Mouse (Mus musculus) heart, embryonic 12.5 days (tissue): ENCODE measurements around the gene Uqcr10. TPM values are rescaled to one million over a fixed set of nuclear protein-coding genes. Genes with fewer than 3 reads are reported as not detected.
A peak's percentile ranks its signal among the peaks of the same experiment; 100 is the strongest.

Experiments used
- ATAC-seq: fragments of 200-750 bp; cut with Nextera tagmentation; 2 replicates; pipeline ENCODE4 v1.8.0; 2017; ENCODE audit warnings: moderate TSS enrichment, moderate library complexity; ENCODE audit not compliant: insufficient number of reproducible peaks, low FRiP score
- H3K27ac ChIP-seq: fragments of 300-500 bp; sonication (generic); 2 replicates; pipeline ENCODE4 v1.5.1; 2016; ENCODE audit warnings: mild to moderate bottlenecking, moderate library complexity; ENCODE audit not compliant: poor library complexity, severe bottlenecking
- H3K27me3 ChIP-seq: fragments of 300-500 bp; sonication (generic); replicated peaks from 2 replicates; pipeline ENCODE4 v1.6.1; 2016; ENCODE audit warnings: mild to moderate bottlenecking, moderate library complexity
- H3K36me3 ChIP-seq: fragments of 300-500 bp; sonication (generic); 2 replicates; pipeline ENCODE4 v1.6.1; 2016; ENCODE audit warnings: mild to moderate bottlenecking, moderate library complexity
- H3K4me1 ChIP-seq: fragments of 300-500 bp; sonication (generic); replicated peaks from 2 replicates; pipeline ENCODE4 v1.6.1; 2016; ENCODE audit warnings: mild to moderate bottlenecking
- H3K4me2 ChIP-seq: fragments of 300-500 bp; sonication (generic); 2 replicates; pipeline ENCODE4 v1.6.1; 2016; ENCODE audit warnings: mild to moderate bottlenecking, moderate library complexity
- H3K4me3 ChIP-seq: fragments of 300-500 bp; sonication (generic); 2 replicates; pipeline ENCODE4 v1.5.1; 2016; ENCODE audit warnings: mild to moderate bottlenecking
- H3K9ac ChIP-seq: fragments of 300-500 bp; sonication (generic); 2 replicates; pipeline ENCODE4 v1.6.1; 2016; ENCODE audit warnings: mild to moderate bottlenecking, moderate library complexity
- H3K9me3 ChIP-seq: fragments of 300-500 bp; sonication (generic); replicated peaks from 2 replicates; pipeline ENCODE4 v1.6.1; 2016; ENCODE audit warnings: mild to moderate bottlenecking, moderate library complexity
- WGBS: fragments of 180-500 bp; shearing (Covaris S2); methylation state at CpG from one replicate; pipeline ENCODE4 v1.1.7; 2016; 5-methylcytosine and 5-hydroxymethylcytosine counted together
- polyA plus RNA-seq: library from polyadenylated mRNA; unstranded; fragments of >200 nt; fragmentation: Nextera tagmentation; extraction: Ambion mirVana; gene quantifications from 2 replicates; pipeline ENCODE4 v1.2.1, GENCODE M21; 2016

Gene Uqcr10
- polyA plus RNA-seq, 1 experiment from 2014 or later, result 1,621 TPM

- no peak for ATAC-seq
- 55% methylated on average over 11 of the region's 11 CpGs for WGBS
- no peaks in the 10 kb centered on the region for H3K27me3 ChIP-seq
- H3K4me1 ChIP-seq, result no peaks in the 10 kb centered on the region
- no peak overlapping the region for H3K27ac ChIP-seq
- H3K4me2 ChIP-seq, result no peak overlapping the region
- no peak overlapping the region for H3K4me3 ChIP-seq
- H3K9me3 ChIP-seq, result no peaks in the 10 kb centered on the region
- H3K36me3 ChIP-seq, result peaks cover 9% of the 10 kb centered on the region; the same call in 1 of the 2 replicates
- no peak overlapping the region for H3K9ac ChIP-seq
Measured at GRCm38 (mm10) chr11:4688632-4689380, 15.3 kb downstream of the Uqcr10 start.

DNA sequence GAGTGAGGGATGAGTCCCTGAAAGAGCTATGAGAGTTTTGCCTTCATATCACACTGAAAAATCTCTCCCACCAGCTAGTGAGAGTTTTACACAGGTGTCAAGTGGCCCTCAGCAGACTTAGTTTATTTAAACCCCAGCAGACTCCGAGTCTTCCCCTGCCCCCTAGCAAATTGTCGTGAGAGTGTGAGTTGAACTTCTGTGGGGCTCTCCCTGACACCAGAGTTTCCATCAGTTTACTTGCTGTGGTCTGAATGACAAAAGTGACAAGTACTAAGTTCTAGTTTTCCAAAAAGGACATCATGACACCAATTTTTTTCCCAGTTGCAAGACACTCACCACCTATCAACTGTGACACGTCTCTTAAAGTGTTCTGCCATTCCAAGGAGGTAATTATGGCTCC is 16.3 kb downstream of the Uqcr10 start:
- Histone ChIP-seq H3K36me3 (peaks cover 18% of the 10 kb centered on the region), H3K9me3 (no peaks in the 10 kb centered on the region), H3K27ac (no peak overlapping the region), H3K27me3 (no peaks in the 10 kb centered on the region), H3K4me3 (no peak overlapping the region), H3K9ac (no peak overlapping the region), H3K4me2 (no peak overlapping the region), H3K4me1 (no peaks in the 10 kb centered on the region)
- WGBS, result 47% methylated on average over 3 of the region's 3 CpGs
- no peak for ATAC-seq

DNA sequence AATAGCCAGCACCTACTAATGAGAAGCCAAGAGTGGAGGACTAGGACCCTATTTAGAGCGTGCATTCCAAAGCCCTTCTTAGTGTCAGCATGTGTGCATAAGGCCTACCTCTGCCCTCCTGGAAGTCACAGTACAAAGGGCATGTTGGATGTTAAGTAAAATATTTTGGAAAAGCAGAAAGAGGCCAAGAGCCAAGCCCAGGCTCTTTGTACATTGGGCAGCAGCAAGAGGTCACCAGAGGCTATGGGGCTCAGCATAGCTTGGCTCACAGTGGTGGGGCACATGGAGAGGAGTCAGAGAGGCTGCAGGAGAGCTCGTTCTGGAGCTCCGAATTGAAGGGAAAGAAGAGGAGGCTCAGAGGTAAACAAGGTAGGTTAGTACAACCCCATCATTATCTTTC is 17.1 kb downstream of the Uqcr10 start:
- Histone ChIP-seq H3K4me1 (no peaks in the 10 kb centered on the region), H3K27me3 (no peaks in the 10 kb centered on the region), H3K4me2 (no peak overlapping the region), H3K4me3 (no peak overlapping the region), H3K27ac (no peak overlapping the region), H3K9ac (no peak overlapping the region), H3K36me3 (peaks cover 26% of the 10 kb centered on the region), H3K9me3 (no peaks in the 10 kb centered on the region)
- 72% methylated on average over 3 of the region's 3 CpGs for WGBS
- no peak for ATAC-seq

DNA sequence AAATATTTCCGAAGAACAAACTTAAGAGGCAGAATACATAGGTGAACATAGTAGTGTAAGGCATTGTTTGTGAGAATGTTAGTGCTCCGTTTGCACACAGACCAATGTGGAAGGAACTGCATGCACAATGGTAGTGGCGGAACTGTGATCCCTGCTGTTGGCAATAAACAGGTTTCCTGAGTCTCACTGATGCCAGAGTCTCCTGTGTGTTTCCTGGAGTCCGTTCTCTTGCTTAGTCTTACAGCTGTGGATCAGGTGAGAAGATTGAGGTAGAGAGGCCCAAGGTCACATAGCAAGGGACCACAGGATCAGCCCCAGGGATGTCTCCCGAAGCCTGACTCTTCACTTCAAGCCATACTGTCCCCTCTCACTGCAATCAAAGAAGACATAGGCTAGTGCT is 18.6 kb downstream of the Uqcr10 start:
- no peaks in the 10 kb centered on the region for H3K27me3 ChIP-seq
- ATAC-seq, result no peak
- no peak overlapping the region for H3K27ac ChIP-seq
- no peak overlapping the region for H3K4me3 ChIP-seq
- no peaks in the 10 kb centered on the region for H3K9me3 ChIP-seq
- 75% methylated on average over 5 of the region's 5 CpGs for WGBS
- peaks cover 41% of the 10 kb centered on the region for H3K36me3 ChIP-seq
- no peak overlapping the region for H3K9ac ChIP-seq
- H3K4me1 ChIP-seq, result 0 out of 2 replicates have a peak, but pooled peaks cover 5% of the 10 kb centered on the region
- no peak overlapping the region for H3K4me2 ChIP-seq

DNA sequence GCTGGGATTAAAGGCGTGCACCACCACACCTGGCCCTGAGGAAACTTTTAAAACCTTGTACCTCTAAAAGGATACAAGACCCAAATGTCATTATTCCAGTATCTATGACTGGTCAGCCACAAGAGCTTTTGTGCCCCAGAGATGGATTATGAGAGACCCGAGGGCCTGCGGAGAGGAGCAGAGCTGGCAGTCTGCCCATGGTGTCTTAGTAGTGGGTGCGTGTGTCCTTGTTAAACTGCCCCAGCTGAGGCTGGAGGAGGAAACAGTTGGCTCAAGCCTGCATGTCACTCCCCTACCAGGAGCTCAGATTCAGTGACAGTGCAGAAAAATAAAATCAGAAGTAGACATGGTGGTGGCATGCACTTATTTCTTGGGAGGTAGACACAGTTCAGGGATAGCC is 19.1 kb downstream of the Uqcr10 start:
- ATAC-seq, result no peak
- Histone ChIP-seq H3K4me1 (peaks cover 7% of the 10 kb centered on the region; the same call in 1 of the 2 replicates), H3K9me3 (no peaks in the 10 kb centered on the region), H3K4me3 (no peak overlapping the region), H3K36me3 (peaks cover 45% of the 10 kb centered on the region), H3K9ac (no peak overlapping the region), H3K27ac (no peak overlapping the region), H3K4me2 (no peak overlapping the region), H3K27me3 (no peaks in the 10 kb centered on the region)
- WGBS, result 76% methylated on average over 4 of the region's 4 CpGs

GRCm38 (mm10) chr11:4684186-4684585 is 20.0 kb downstream of the Uqcr10 start:
- no peak for ATAC-seq
- Histone ChIP-seq H3K4me3 (no peak overlapping the region), H3K27me3 (no peaks in the 10 kb centered on the region), H3K36me3 (peaks cover 54% of the 10 kb centered on the region), H3K9me3 (no peaks in the 10 kb centered on the region), H3K27ac (no peak overlapping the region), H3K9ac (no peak overlapping the region), H3K4me2 (no peak overlapping the region), H3K4me1 (peaks cover 16% of the 10 kb centered on the region)
- 59% methylated on average over 6 of the region's 6 CpGs for WGBS

GRCm38 (mm10) chr11:4683516-4683915 is 20.6 kb downstream of the Uqcr10 start:
- peaks cover 60% of the 10 kb centered on the region for H3K36me3 ChIP-seq
- WGBS, result 82% methylated on average over 6 of the region's 6 CpGs
- H3K27ac ChIP-seq, result no peak overlapping the region
- H3K9ac ChIP-seq, result no peak overlapping the region
- no peaks in the 10 kb centered on the region for H3K27me3 ChIP-seq
- peaks cover 21% of the 10 kb centered on the region for H3K4me1 ChIP-seq
- H3K4me3 ChIP-seq, result no peak overlapping the region
- H3K9me3 ChIP-seq, result no peaks in the 10 kb centered on the region
- H3K4me2 ChIP-seq, result no peak overlapping the region
- ATAC-seq, result no peak

DNA sequence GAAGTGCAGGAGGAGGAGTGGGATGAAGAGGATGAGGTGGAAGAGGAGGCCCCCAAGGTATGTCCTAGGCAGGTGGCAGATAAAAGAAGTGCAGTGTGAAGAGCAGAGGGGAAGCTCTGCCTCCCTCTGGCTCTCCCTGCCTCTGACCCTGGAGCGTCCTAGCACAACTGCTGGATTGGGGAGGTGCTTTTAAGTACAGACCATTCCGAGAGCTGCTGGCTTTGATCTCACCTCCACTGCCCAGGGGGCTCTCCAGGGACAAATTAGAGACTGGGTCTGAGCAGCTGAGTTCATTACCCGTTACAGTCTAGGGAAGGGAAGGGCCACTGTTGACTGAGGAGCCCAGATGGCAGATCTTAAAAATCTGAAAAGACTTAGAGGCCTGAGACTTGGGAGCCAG is 24.0 kb downstream of the Uqcr10 start:
- H3K36me3 ChIP-seq, result peaks cover 84% of the 10 kb centered on the region
- H3K4me1 ChIP-seq, result peaks cover 37% of the 10 kb centered on the region
- no peak for ATAC-seq
- no peaks in the 10 kb centered on the region for H3K9me3 ChIP-seq
- H3K9ac ChIP-seq, result no peak overlapping the region
- H3K4me3 ChIP-seq, result no peak overlapping the region
- no peak overlapping the region for H3K4me2 ChIP-seq
- H3K27me3 ChIP-seq, result no peaks in the 10 kb centered on the region
- H3K27ac ChIP-seq, result no peak overlapping the region
- WGBS, result 48% methylated on average over 3 of the region's 3 CpGs

DNA sequence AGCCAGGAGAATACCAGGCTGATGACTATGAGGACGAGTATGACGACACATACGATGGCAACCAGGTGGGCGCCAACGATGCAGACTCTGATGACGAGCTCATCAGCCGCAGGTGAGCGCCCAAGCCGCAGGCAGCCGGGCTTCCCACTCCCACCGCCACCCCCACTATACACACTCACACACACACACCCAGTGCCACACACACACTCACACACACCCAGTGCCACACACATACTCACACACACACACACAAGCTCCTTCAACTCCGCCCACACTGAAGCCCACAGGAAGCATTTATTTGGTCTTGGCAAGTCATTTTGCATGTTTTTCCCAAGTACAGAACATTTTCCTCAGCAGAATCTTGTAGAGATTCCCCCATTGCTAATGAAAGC is 24.7 kb downstream of the Uqcr10 start:
- Histone ChIP-seq H3K4me3 (no peak overlapping the region), H3K9ac (no peak overlapping the region), H3K27ac (no peak overlapping the region), H3K4me2 (no peak overlapping the region), H3K9me3 (no peaks in the 10 kb centered on the region), H3K36me3 (peaks cover 88% of the 10 kb centered on the region), H3K4me1 (peaks cover 37% of the 10 kb centered on the region), H3K27me3 (no peaks in the 10 kb centered on the region)
- ATAC-seq, result no peak
- WGBS, result 85% methylated on average over 12 of the region's 12 CpGs

DNA sequence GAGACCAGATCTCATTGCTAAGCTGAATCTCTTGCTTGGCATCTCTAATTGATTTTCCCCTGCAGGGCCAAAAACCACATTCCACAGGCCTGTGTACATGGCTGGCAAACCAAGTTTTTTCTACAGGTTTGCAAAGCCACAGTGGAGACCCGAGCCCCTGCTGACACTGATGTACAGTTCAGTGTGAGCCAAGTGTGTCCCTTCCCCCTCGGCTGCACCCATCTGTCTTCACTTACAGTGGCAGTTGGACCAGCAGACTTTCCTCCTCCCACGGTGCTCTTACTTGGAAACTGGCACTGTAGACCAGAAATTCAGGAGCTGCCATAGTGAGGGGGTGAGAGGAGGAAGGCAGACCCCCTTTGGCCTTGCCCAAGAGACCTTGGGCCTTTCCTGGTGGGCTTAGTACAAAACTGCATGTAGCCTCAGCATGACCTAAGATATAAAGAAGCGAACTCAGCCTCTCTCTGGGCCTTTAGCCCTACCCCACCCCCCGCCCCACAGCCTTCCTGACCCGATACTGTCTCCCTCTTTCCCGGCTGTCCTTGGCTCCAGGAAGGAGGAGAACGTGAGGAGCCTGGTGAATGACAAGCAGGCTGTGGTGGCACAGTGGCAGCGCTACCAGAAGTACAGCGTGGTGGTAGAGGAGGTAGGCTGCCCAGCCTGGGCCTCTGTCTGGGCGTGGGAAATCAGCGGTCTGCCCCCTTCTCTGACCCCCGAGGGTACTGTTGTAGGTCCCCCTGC is 25.3 kb downstream of the Uqcr10 start:
- WGBS, result 75% methylated on average over 13 of the region's 13 CpGs
- Histone ChIP-seq H3K9me3 (no peaks in the 10 kb centered on the region), H3K4me1 (peaks cover 37% of the 10 kb centered on the region), H3K9ac (no peak overlapping the region), H3K4me3 (no peak overlapping the region), H3K27me3 (no peaks in the 10 kb centered on the region), H3K27ac (no peak overlapping the region), H3K4me2 (no peak overlapping the region), H3K36me3 (peaks cover 83% of the 10 kb centered on the region)
- ATAC-seq, result no peak

GRCm38 (mm10) chr11:4677250-4677872 is 26.8 kb downstream of the Uqcr10 start:
- Histone ChIP-seq H3K4me1 (peaks cover 37% of the 10 kb centered on the region), H3K36me3 (peaks cover 82% of the 10 kb centered on the region), H3K4me3 (no peak overlapping the region), H3K4me2 (no peak overlapping the region), H3K9ac (no peak overlapping the region), H3K27ac (no peak overlapping the region), H3K27me3 (no peaks in the 10 kb centered on the region), H3K9me3 (no peaks in the 10 kb centered on the region)
- 79% methylated on average over 7 of the region's 7 CpGs for WGBS
- peak; percentile 84 for ATAC-seq
